Mouse (Mus musculus) MEL (cell line): Measurements from ENCODE around the gene Vtcn1.

Source experiments
- CTCF ChIP-seq, 3 experiments: IDR thresholded peaks in 2 of 3; conservative IDR thresholded peaks in 1 of 3; 2 replicates each; pipeline ENCODE4 v1.5.1; 2011 to 2012; ENCODE audit warnings: low read length in 3 of 3, low read depth in 2 of 3, mild to moderate bottlenecking in 2 of 3, improper control_type of control experiment in 1 of 3, inconsistent platforms in 1 of 3, mixed read lengths in 1 of 3, moderate library complexity in 1 of 3; ENCODE audit not compliant: control insufficient read depth in 1 of 3, insufficient read depth in 1 of 3, poor library complexity in 1 of 3, severe bottlenecking in 1 of 3
- KAT2A ChIP-seq: conservative IDR thresholded peaks from 2 replicates; pipeline ENCODE4 v1.6.1; 2012; ENCODE audit warnings: low read depth, low read length, improper control_type of control experiment, inconsistent platforms
- TAL1 ChIP-seq: IDR thresholded peaks from 2 replicates; pipeline ENCODE4 v1.6.1; 2012; ENCODE audit warnings: mild to moderate bottlenecking, inconsistent platforms, low read length, moderate library complexity, mixed read lengths

DNA sequence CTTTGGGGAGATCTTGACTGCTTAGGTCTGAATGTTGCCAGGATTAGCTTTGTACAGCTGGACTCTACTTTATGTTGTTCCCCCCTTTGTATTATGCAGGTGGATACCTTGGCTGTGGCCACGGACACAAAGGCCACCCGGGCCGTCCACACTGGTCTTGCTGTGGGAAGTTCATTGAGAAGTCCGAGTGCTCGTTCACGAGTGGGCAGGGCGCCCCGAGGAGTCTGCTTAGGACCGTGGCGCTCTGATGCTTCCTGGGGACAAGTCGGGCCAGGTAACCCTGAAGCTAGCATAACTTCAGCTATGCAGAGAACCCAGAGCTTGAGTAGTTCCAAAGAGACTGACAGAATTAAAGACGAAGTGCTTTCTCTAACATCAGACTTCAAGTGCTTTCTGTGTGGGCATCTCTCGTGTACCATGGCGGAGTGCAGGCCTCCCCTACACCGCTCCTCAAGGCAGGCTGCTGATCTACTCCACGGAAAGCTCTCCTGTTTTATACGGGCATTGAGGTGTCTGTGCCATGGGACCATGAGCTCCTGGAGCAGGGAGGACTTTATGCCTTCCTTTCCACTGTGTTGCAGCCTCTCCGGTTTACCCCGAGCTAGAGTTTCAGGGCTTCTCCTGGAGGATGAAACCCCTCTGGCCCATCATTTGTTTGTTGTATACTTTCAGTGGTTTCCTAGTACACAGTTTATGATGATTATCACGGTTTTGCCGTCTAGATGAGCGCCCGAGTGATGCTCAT, 106.2 kb downstream of the Vtcn1 start:
- TF ChIP-seq KAT2A (no peak), CTCF (IDR thresholded peaks at IDR 0.05 in 2 of 3, conservative IDR thresholded peaks at IDR 0.05 in 1 of 3; ENCODE audit: control insufficient read depth in 1 of 3, insufficient read depth in 1 of 3, low read depth in 2 of 3, low read length in 3 of 3, poor library complexity in 1 of 3, severe bottlenecking in 1 of 3) (no peak), TAL1 (no peak)
